Mouse (Mus musculus) c-Kit-positive CD71-negative TER-119-negative erythroid progenitor cells, embryonic 14.5 days (primary cell): ENCODE data around the gene Mical3.

ENCODE experiments used
- DNase-seq: peaks from one replicate; pipeline ENCODE4 v3.0.0-alpha.2; 2013; ENCODE audit warnings: low read depth

Mical3 gene

DNA sequence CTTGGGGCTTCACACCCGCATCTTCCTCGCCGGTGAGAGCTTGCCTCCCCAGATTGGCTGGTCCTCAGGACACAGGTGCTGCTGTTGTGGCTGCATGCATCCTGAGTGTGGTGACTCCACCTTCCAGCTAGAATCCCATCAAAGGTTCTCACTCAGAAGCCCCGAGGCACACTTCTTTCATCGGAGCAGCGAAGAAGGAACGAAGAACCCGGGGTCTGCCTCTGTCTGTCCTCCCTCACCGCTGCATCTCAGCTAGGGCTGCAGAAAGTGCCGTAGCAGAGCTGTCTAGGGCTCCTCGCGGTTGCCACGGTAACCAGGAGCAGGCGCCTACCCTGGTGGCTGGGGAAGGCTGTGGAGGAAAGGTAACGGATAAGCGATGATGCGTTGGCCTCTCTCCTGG is at the start of gene Mical3:
Gene Mical3, minus strand, starts transcription at position 227 of the 400 bp plus-strand sequence.
- DNase-seq, result no peak

DNA sequence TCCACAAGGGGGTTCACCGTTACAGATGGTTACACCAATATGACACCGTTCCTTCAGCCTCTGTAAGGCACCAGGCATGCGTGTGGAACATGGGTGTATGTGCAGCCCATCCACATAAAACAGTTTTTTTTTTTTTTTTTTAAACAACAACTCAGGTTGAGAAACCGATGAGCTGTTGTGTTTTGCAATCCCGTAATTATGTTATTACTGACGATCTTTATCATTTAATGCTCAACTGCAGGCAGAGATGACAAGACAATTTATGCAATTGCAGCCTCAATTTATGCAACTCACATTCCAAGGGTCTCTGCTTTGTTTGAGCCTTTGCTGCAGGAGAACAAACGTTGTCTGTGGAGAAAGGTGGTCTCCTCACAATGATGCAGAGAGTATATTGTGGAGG is 49.0 kb upstream of the Mical3 start:
- no peak for DNase-seq

GRCm38 (mm10) chr6:121178700-121179358 is 48.0 kb upstream of the Mical3 start:
- peak; percentile 63 for DNase-seq

GRCm38 (mm10) chr6:121177118-121177708 is 46.4 kb upstream of the Mical3 start:
- no peak for DNase-seq

DNA sequence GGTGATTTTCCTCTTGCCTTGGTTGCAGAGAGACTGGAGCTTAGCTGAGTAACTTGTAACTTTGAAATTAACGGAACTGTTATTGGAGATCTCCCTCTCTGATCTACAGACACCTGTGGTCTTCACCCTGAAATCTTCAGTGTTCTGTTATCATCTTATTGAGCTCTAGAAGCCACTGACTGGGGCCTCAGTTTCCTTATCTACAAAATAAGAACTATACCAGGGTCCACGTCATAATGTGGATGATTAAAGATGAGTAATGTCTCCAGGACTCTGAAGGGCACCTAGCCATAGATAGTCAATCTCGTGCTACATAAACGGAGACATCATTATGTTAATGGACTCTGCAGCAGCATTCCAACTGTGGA is 45.9 kb upstream of the Mical3 start:
- DNase-seq, result no peak

GRCm38 (mm10) chr6:121176011-121176730 is 45.4 kb upstream of the Mical3 start:
- DNase-seq, result no peak

- no peak for DNase-seq
Observed at GRCm38 (mm10) chr6:121174761-121175160, 44.0 kb upstream of the Mical3 start.

GRCm38 (mm10) chr6:121173471-121173870 is 42.7 kb upstream of the Mical3 start:
- no peak for DNase-seq

GRCm38 (mm10) chr6:121171102-121171501 is 40.3 kb upstream of the Mical3 start:
- DNase-seq, result no peak

GRCm38 (mm10) chr6:121167381-121167975 is 36.7 kb upstream of the Mical3 start:
- no peak for DNase-seq

- no peak for DNase-seq
Observed at GRCm38 (mm10) chr6:121166098-121166552, 35.3 kb upstream of the Mical3 start.

DNA sequence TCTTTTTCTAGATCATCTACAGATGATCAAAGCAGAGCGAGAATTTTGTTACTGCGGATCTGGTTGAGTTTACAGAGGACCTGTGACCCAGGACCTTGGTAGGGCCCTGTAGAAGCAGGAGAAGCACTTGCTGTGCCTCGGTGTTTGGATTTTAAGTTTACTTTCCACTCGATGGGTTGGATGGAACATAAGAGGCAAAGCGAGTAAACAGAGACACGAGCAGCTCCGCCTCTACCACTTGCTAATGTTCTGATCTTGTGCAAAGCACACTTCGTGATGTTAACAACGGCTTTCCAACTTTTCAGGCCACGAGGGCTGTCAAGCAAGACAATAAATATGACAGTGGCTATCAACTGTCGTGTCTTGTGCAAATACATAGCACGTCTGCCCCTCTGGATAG is 31.8 kb upstream of the Mical3 start:
- DNase-seq, result no peak

- DNase-seq, result no peak
Observed at GRCm38 (mm10) chr6:121160126-121160525, 29.3 kb upstream of the Mical3 start.

GRCm38 (mm10) chr6:121159616-121160015 is 28.8 kb upstream of the Mical3 start:
- no peak for DNase-seq

GRCm38 (mm10) chr6:121156030-121156429 is 25.2 kb upstream of the Mical3 start:
- DNase-seq, result no peak

DNA sequence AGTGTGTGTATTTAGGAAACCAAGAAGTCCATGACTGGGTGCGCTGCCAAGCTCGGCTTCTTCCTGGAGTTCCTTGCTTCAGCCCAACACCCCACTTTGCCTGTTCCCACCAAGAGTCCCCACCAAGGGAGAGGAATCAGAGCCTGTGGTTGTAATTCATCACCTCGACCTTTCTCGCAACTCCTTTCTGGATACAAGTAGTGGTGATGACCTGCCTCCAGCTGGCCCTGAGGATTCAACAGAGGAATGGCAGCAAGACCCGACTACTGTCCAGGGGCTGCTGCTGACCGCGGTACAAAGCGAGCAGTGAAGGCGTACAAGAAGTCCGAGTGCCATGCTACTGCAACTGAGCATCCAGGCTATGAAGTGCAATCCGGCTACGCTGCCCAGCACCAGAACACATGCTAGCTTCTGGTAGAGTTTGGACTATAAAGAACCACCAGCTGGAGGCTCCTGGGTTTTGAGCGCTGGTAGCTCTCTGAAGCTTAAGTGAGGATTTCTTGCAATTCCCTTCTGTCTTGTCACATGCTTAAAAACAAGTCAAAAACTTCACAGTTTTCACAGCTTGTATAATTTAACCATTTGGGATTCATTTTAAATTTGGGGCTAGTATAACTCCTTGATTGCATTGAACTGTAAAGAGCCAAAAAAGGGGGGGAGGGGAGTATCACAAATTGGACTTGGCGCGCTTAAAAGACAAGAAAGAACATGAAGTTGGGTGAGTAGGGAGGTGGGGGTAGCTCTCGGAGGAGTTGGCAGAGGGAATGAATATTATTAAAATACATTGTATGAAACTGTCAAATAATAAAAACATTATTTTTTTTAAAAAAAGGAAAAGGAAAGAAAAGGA is 23.9 kb upstream of the Mical3 start:
- DNase-seq, result no peak

DNA sequence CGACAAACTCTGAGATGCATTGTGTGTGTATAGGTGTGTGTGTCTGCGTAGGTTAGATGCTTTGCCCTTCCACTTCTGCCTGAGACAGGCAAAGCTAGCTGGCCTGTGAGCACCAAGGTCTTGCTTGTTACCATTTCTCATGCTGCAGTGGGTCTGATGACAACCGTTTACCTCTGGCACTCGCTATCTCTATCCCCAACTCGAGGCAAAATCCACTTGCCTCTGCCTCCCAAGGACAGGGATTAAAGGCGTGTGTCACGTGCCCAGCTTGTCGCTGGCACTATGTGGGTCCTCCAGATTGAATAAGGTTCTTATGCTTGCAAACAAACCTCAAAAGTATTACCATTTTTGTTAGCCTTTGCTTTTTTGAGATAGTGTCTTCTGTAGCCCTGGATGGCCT is 22.4 kb upstream of the Mical3 start:
- no peak for DNase-seq

- no peak for DNase-seq
Observed at GRCm38 (mm10) chr6:121151732-121152131, 20.9 kb upstream of the Mical3 start.

DNA sequence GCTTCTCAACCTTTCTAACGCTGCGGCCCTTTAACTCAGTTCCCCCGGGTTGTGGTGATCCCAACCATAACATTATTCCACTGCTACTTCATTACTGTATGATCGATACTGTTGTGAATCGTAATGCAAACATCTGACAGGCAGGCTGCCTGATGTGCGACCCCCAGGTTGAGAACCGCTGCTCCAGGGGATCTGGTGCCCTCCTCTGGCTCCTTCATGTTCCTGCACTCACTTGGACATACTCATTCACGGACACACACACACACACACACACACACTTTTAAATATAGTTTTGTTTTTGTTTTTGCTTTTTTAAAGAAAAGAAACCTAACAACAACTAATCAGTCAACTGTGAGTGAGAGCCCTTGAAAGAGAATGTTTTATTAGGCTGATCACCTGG is 19.3 kb upstream of the Mical3 start:
- DNase-seq, result no peak

- no peak for DNase-seq
Observed at GRCm38 (mm10) chr6:121149420-121149819, 18.6 kb upstream of the Mical3 start.

GRCm38 (mm10) chr6:121148360-121148759 is 17.6 kb upstream of the Mical3 start:
- DNase-seq, result no peak

DNA sequence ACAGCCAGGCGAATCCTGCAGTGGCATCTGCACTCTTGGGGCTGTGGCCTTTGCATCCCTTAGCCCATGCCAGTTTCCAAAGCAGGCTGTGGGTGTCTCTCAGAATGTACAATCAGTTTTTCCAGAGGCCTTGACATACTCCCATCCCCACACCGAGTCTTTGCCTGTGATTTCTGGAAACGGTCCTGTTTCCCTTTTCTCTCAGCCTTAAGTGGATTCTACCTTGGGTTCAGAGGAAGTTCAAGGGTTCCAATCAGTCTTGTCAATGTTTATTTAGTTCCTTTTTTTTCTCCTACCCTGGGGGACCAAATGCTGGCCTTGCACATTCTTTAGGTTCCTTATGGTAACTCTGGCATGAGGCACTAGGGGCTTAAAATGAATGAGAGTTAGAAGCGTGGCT is 16.0 kb upstream of the Mical3 start:
- DNase-seq, result no peak
